19 mouse cellular contexts compared by ENCODE assay signal in genomic region chr10:45852688-45853087, GRCm38 (mm10).
A peak's percentile ranks its signal among the peaks of the same experiment; 100 is the strongest.
DNase-seq lines count a peak whose midpoint lies in the region; ATAC-seq and TF ChIP-seq lines count a peak whose summit lies in the region.
"Had no signal": no experiment of that assay in that cellular context is flagged by ENCODE, and none has a peak within 500 bp of the region (broad histone marks: within the 10 kb centered on the region; RNA-seq: fewer than 3 reads in every experiment).

No protein-coding gene starts in this region.

- H3K27ac ChIP-seq in liver, adult 2 months (replicated peaks; ENCODE audit: insufficient read depth, low read depth, low read length): peak overlapping the region; percentile 57
- H3K27ac ChIP-seq in liver, postnatal 0 days (ENCODE audit: low read depth): no peak overlapping the region
- H3K27ac ChIP-seq in liver, embryonic 12.5 days: no peak overlapping the region
- H3K27ac ChIP-seq in limb, embryonic 10.5 days: 0 out of 2 replicates have a peak overlapping the region, but pooled peaks have one; percentile 9
- H3K27ac ChIP-seq: embryonic facial prominence, embryonic 12.5 days; forebrain, embryonic 13.5 days; forebrain, embryonic 15.5 days had no signal

- no peak overlapping the region for H3K4me2 ChIP-seq in liver, postnatal 0 days (ENCODE audit: low read depth, low read length)
- no peak overlapping the region for H3K4me2 ChIP-seq in liver, embryonic 12.5 days
- H3K4me2 ChIP-seq: embryonic facial prominence, embryonic 12.5 days; forebrain, embryonic 13.5 days; forebrain, embryonic 15.5 days had no signal

- H3K9me3 ChIP-seq in liver, postnatal 0 days (ENCODE audit: low read length): no peaks in the 10 kb centered on the region
- no peaks in the 10 kb centered on the region for H3K9me3 ChIP-seq in liver, embryonic 12.5 days (replicated peaks)
- no peaks in the 10 kb centered on the region for H3K9me3 ChIP-seq in limb, embryonic 10.5 days (replicated peaks)
- H3K9me3 ChIP-seq: embryonic facial prominence, embryonic 10.5 days; embryonic facial prominence, embryonic 12.5 days; forebrain, embryonic 13.5 days; forebrain, embryonic 15.5 days had no signal

- H3K27me3 ChIP-seq in liver, adult 2 months (ENCODE audit: control insufficient read depth, insufficient read depth, low read length): no peaks in the 10 kb centered on the region
- no peaks in the 10 kb centered on the region for H3K27me3 ChIP-seq in liver, postnatal 0 days (ENCODE audit: insufficient read depth, low read length)
- no peaks in the 10 kb centered on the region for H3K27me3 ChIP-seq in liver, embryonic 12.5 days (replicated peaks)
- H3K27me3 ChIP-seq in limb, embryonic 10.5 days (ENCODE audit: low read depth, poor library complexity, severe bottlenecking): no peaks in the 10 kb centered on the region
- H3K27me3 ChIP-seq: embryonic facial prominence, embryonic 12.5 days; forebrain, embryonic 13.5 days; forebrain, embryonic 15.5 days had no signal

- H3K9ac ChIP-seq in liver, adult 2 months (ENCODE audit: low read depth, low read length): no peak overlapping the region
- no peak overlapping the region for H3K9ac ChIP-seq in liver, postnatal 0 days (replicated peaks)
- H3K9ac ChIP-seq in liver, embryonic 12.5 days: no peak overlapping the region
- H3K9ac ChIP-seq: embryonic facial prominence, embryonic 12.5 days; forebrain, embryonic 13.5 days; forebrain, embryonic 15.5 days had no signal

- ATAC-seq in liver, postnatal 0 days: peak; percentile 67
- no peak for ATAC-seq in liver, embryonic 12.5 days
- ATAC-seq: forebrain, embryonic 13.5 days; forebrain, embryonic 15.5 days had no signal

- no peaks in the 10 kb centered on the region for H3K36me3 ChIP-seq in liver, adult 2 months (ENCODE audit: control insufficient read depth, insufficient read depth, low read length)
- no peaks in the 10 kb centered on the region for H3K36me3 ChIP-seq in liver, postnatal 0 days (replicated peaks; ENCODE audit: insufficient read depth, low read length)
- H3K36me3 ChIP-seq in liver, embryonic 12.5 days: no peaks in the 10 kb centered on the region
- H3K36me3 ChIP-seq in limb, embryonic 10.5 days: no peaks in the 10 kb centered on the region
- H3K36me3 ChIP-seq: embryonic facial prominence, embryonic 10.5 days; embryonic facial prominence, embryonic 12.5 days; forebrain, embryonic 15.5 days had no signal

- TF ChIP-seq POLR2A in liver, adult 2 months (IDR thresholded peaks at IDR 0.05; ENCODE audit: extremely low read depth, insufficient read depth, low read length): no peak

- peak; percentile 94 for DNase-seq in liver, adult 2 months (ENCODE audit: extremely low read depth, low read depth, low spot score)
- DNase-seq in liver (no peak), adipocyte (ENCODE audit: low spot score) (peak; percentile 9)
- no peak for DNase-seq in liver, postnatal 0 days
- DNase-seq in limb, embryonic 10.5 days (ENCODE audit: low spot score): no peak
- DNase-seq in thymus, postnatal 10 days (ENCODE audit: low spot score in 2 of 2): no peak
- DNase-seq: adrenal gland, adult 8-10 months; adrenal gland, postnatal 14 days; adrenal gland, postnatal 36 days; cerebellum, adult 11-12 months; cerebellum, adult 2 months; cerebellum, adult 9-10 months; cerebellum, postnatal 10 days; cerebellum, postnatal 25 days had no signal

- 23% methylated on average over 5 of the region's 5 CpGs for WGBS in liver, adult 2 months
- 47% methylated on average over 5 of the region's 5 CpGs for WGBS in liver, postnatal 0 days (ENCODE audit: insufficient replicate concordance)
- WGBS in liver, embryonic 12.5 days (ENCODE audit: insufficient replicate concordance): 42% methylated on average over 5 of the region's 5 CpGs
- WGBS in limb, embryonic 10.5 days: 78% methylated on average over 5 of the region's 5 CpGs

- TF ChIP-seq EP300 in liver, postnatal 0 days (IDR thresholded peaks at IDR 0.05; ENCODE audit: low read depth): no peak

- peaks cover 11% of the 10 kb centered on the region for H3K4me1 ChIP-seq in liver, adult 2 months (ENCODE audit: control insufficient read depth, insufficient read depth, low read length)
- no peaks in the 10 kb centered on the region for H3K4me1 ChIP-seq in liver, postnatal 0 days (ENCODE audit: insufficient read depth)
- H3K4me1 ChIP-seq in liver, embryonic 12.5 days: no peaks in the 10 kb centered on the region
- peaks cover 10% of the 10 kb centered on the region; the same call in 1 of the 2 replicates for H3K4me1 ChIP-seq in limb, embryonic 10.5 days
- H3K4me1 ChIP-seq: embryonic facial prominence, embryonic 12.5 days; forebrain, embryonic 13.5 days; forebrain, embryonic 15.5 days had no signal

- no peak overlapping the region for H3K4me3 ChIP-seq in liver, adult 2 months (ENCODE audit: insufficient read depth, low read depth, low read length)
- H3K4me3 ChIP-seq in liver, postnatal 0 days (ENCODE audit: low read depth, low read length): no peak overlapping the region
- H3K4me3 ChIP-seq in liver, embryonic 12.5 days: no peak overlapping the region
- no peak overlapping the region for H3K4me3 ChIP-seq in limb, embryonic 10.5 days
- H3K4me3 ChIP-seq: embryonic facial prominence, embryonic 10.5 days; embryonic facial prominence, embryonic 12.5 days; forebrain, embryonic 13.5 days; forebrain, embryonic 15.5 days had no signal

- TF ChIP-seq CTCF in liver, adult 2 months (IDR thresholded peaks at IDR 0.05; ENCODE audit: low read depth, low read length): no peak
- TF ChIP-seq CTCF in liver, postnatal 0 days (IDR thresholded peaks at IDR 0.05; ENCODE audit: low read depth): no peak

- H3K79me2 ChIP-seq in liver, adult 2 months (ENCODE audit: control insufficient read depth, insufficient read depth, low read length): no peaks in the 10 kb centered on the region

Comparison
In these comparisons a context has a peak if more than half of its experiments do, and no peak if none do; other contexts are left out.
1. DNase-seq: peak in liver, adult 2 months (single experiment) and adipocyte (single experiment); none in liver (single experiment), liver, postnatal 0 days (single experiment), limb, embryonic 10.5 days (single experiment) and thymus, postnatal 10 days (0 of 2).
2. H3K27ac ChIP-seq: peak in liver, adult 2 months (single experiment) and limb, embryonic 10.5 days (single experiment); none in liver, postnatal 0 days (single experiment) and liver, embryonic 12.5 days (single experiment).